Mouse (Mus musculus) brain, embryonic 14.5 days (tissue): Measurements from ENCODE around the gene Ift122.

Experiments
- CTCF ChIP-seq: fragments of 200-500 bp; IDR thresholded peaks from 2 replicates; pipeline ENCODE4 v1.5.1; 2012; ENCODE audit warnings: inconsistent platforms, mild to moderate bottlenecking, moderate library complexity, borderline replicate concordance; ENCODE audit not compliant: insufficient read depth, insufficient read length; ENCODE audit errors: extremely low read depth
- POLR2A ChIP-seq: fragments of 200-500 bp; IDR thresholded peaks from 2 replicates; pipeline ENCODE4 v1.6.1; 2012; ENCODE audit warnings: mild to moderate bottlenecking, inconsistent platforms, borderline replicate concordance; ENCODE audit not compliant: poor library complexity, insufficient read depth, insufficient read length, severe bottlenecking; ENCODE audit errors: extremely low read depth

GRCm38 (mm10) chr6:115838161-115838597 lies 15.1 kb upstream of the Ift122 start, which contains the start of gene Efcab12:
- TF ChIP-seq CTCF (no peak), POLR2A (no peak)
